Mouse (Mus musculus): Measurements from ENCODE around the gene Fgd3.

Fgd3 gene

GRCm38 (mm10) chr13:49341012-49341830 is 21.1 kb upstream of the Fgd3 start, which contains the start of gene Bicd2:
Bicd2 (plus strand) TSS chr13:49341585.
- peak; percentile 99 for DNase-seq

GRCm38 (mm10) chr13:49338893-49339546 is 18.9 kb upstream of the Fgd3 start:
- peak; percentile 46 for DNase-seq

GRCm38 (mm10) chr13:49335077-49335982 is 15.2 kb upstream of the Fgd3 start:
- DNase-seq: no peak

GRCm38 (mm10) chr13:49333250-49333649 is 13.1 kb upstream of the Fgd3 start:
- no peak for DNase-seq

GRCm38 (mm10) chr13:49328101-49328500 is 8.0 kb upstream of the Fgd3 start:
- no peak for DNase-seq

- peak; percentile 38 for DNase-seq
Measured at GRCm38 (mm10) chr13:49326246-49327206, 6.4 kb upstream of the Fgd3 start.

- no peak for DNase-seq
Measured at GRCm38 (mm10) chr13:49324871-49325270, 4.8 kb upstream of the Fgd3 start.

- peak; percentile 89 for DNase-seq
Measured at GRCm38 (mm10) chr13:49322739-49323138, 2.6 kb upstream of the Fgd3 start.

- peak; percentile 33 for DNase-seq
Measured at GRCm38 (mm10) chr13:49322169-49322568, 2.1 kb upstream of the Fgd3 start.

- DNase-seq: no peak
Measured at GRCm38 (mm10) chr13:49321452-49321851, 1.3 kb upstream of the Fgd3 start.

- no peak for DNase-seq
Measured at GRCm38 (mm10) chr13:49320514-49320913, 403 bp upstream of the Fgd3 start.

GRCm38 (mm10) chr13:49317914-49318313 is 2.2 kb downstream of the Fgd3 start:
- DNase-seq: no peak

GRCm38 (mm10) chr13:49317508-49317907 is 2.6 kb downstream of the Fgd3 start:
- no peak for DNase-seq

- peak; percentile 37 for DNase-seq
Measured at GRCm38 (mm10) chr13:49316386-49317162, 3.5 kb downstream of the Fgd3 start.

- DNase-seq: no peak
Measured at GRCm38 (mm10) chr13:49311642-49312041, 8.5 kb downstream of the Fgd3 start.

GRCm38 (mm10) chr13:49309501-49309900 is 10.6 kb downstream of the Fgd3 start:
- no peak for DNase-seq

- no peak for DNase-seq
Measured at GRCm38 (mm10) chr13:49308861-49309403, 11.2 kb downstream of the Fgd3 start.

- no peak for DNase-seq
Measured at GRCm38 (mm10) chr13:49308206-49308605, 11.9 kb downstream of the Fgd3 start.

- no peak for DNase-seq
Measured at GRCm38 (mm10) chr13:49307311-49307969, 12.7 kb downstream of the Fgd3 start.

GRCm38 (mm10) chr13:49306771-49307310 is 13.3 kb downstream of the Fgd3 start:
- no peak for DNase-seq
